Mouse (Mus musculus) limb, embryonic 14.5 days (tissue): ENCODE measurements at regions not wholly inside any gene's neighbourhood (a gene's known extent, or its start where the extent isn't known, plus 50 kb on each side); places are given as distances from the start of the nearest gene placed in this dataset.

Source experiments
- ATAC-seq: fragments of 200-750 bp; cut with Nextera tagmentation; 2 replicates; pipeline ENCODE4 v1.8.0; 2017; ENCODE audit warnings: low read depth, moderate number of reproducible peaks, moderate TSS enrichment; ENCODE audit not compliant: low FRiP score
- DNase-seq: peaks from one replicate; pipeline ENCODE4 v3.0.0-alpha.2; 2015; ENCODE audit warnings: low spot score
- H3K27ac ChIP-seq: fragments of 300-500 bp; sonication (generic); replicated peaks from 2 replicates; pipeline ENCODE4 v1.5.1; 2014; ENCODE audit warnings: low read depth, mild to moderate bottlenecking, low read length, moderate library complexity, mixed read lengths
- H3K27me3 ChIP-seq: fragments of 300-500 bp; sonication (generic); 2 replicates; pipeline ENCODE4 v1.6.1; 2014; ENCODE audit warnings: low read length, mixed read lengths; ENCODE audit not compliant: control insufficient read depth, insufficient read depth
- H3K36me3 ChIP-seq: fragments of 300-500 bp; sonication (generic); 2 replicates; pipeline ENCODE4 v1.6.1; 2014; ENCODE audit warnings: mild to moderate bottlenecking, low read length, moderate library complexity, mixed read lengths; ENCODE audit not compliant: control insufficient read depth, insufficient read depth
- H3K4me1 ChIP-seq: fragments of 300-500 bp; sonication (generic); 2 replicates; pipeline ENCODE4 v1.6.1; 2014; ENCODE audit warnings: antibody characterized with exemption, low read length, mixed read lengths; ENCODE audit not compliant: control insufficient read depth, insufficient read depth
- H3K4me2 ChIP-seq: fragments of 300-500 bp; sonication (generic); replicated peaks from 2 replicates; pipeline ENCODE4 v1.6.1; 2014; ENCODE audit warnings: low read depth, mild to moderate bottlenecking, low read length, moderate library complexity; ENCODE audit not compliant: severe bottlenecking
- H3K4me3 ChIP-seq: fragments of 300-500 bp; sonication (generic); replicated peaks from 2 replicates; pipeline ENCODE4 v1.5.1; 2014; ENCODE audit warnings: low read length
- H3K9ac ChIP-seq: fragments of 300-500 bp; sonication (generic); 2 replicates; pipeline ENCODE4 v1.6.1; 2014; ENCODE audit warnings: mild to moderate bottlenecking, low read depth, low read length, moderate library complexity; ENCODE audit not compliant: severe bottlenecking
- H3K9me3 ChIP-seq: fragments of 300-500 bp; sonication (generic); 2 replicates; pipeline ENCODE4 v1.6.1; 2016; ENCODE audit warnings: low read length; ENCODE audit not compliant: control insufficient read depth
- POLR2A ChIP-seq: fragments of 200-500 bp; IDR thresholded peaks from 2 replicates; pipeline ENCODE4 v1.8.0; 2012; ENCODE audit warnings: inconsistent platforms, mild to moderate bottlenecking, moderate library complexity, borderline replicate concordance; ENCODE audit not compliant: insufficient read depth, insufficient read length; ENCODE audit errors: extremely low read depth
- WGBS: fragments of 180-500 bp; shearing (Covaris S2); extraction: QIAGEN DNeasy Blood & Tissue Kit; methylation state at CpG from one replicate; pipeline ENCODE4 v1.1.7; 2014; 5-methylcytosine and 5-hydroxymethylcytosine counted together

DNA sequence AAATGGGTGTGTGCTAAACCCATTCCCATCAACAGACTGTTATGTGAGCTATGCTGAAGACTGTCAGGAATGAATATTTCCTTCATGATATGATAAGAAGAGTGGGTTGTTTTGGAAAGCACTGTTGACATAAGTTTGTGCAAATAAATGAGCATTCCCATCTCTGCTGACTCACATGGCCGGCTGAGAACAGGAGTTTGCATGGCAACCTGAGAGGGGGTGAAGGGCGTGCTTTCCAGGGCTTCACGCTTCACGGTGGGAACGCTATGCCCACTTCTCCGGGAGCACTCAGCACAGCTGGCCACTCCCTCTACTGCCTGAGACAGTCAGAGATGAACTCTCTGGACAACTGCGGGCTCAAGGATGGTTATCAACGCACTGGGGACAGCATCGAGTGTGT is 348.9 kb upstream of the Slc24a5 start:
- H3K4me1 ChIP-seq: 0 out of 2 replicates have a peak, but pooled peaks cover 4% of the 10 kb centered on the region
- DNase-seq: no peak
- H3K4me2 ChIP-seq: no peak overlapping the region
- no peaks in the 10 kb centered on the region for H3K27me3 ChIP-seq
- 80% methylated on average over 9 of the region's 9 CpGs for WGBS
- no peaks in the 10 kb centered on the region for H3K36me3 ChIP-seq
- no peak overlapping the region for H3K27ac ChIP-seq
- ATAC-seq: no peak
- no peak overlapping the region for H3K4me3 ChIP-seq
- no peak overlapping the region for H3K9ac ChIP-seq
- H3K9me3 ChIP-seq: no peaks in the 10 kb centered on the region
- no peak for TF ChIP-seq POLR2A

DNA sequence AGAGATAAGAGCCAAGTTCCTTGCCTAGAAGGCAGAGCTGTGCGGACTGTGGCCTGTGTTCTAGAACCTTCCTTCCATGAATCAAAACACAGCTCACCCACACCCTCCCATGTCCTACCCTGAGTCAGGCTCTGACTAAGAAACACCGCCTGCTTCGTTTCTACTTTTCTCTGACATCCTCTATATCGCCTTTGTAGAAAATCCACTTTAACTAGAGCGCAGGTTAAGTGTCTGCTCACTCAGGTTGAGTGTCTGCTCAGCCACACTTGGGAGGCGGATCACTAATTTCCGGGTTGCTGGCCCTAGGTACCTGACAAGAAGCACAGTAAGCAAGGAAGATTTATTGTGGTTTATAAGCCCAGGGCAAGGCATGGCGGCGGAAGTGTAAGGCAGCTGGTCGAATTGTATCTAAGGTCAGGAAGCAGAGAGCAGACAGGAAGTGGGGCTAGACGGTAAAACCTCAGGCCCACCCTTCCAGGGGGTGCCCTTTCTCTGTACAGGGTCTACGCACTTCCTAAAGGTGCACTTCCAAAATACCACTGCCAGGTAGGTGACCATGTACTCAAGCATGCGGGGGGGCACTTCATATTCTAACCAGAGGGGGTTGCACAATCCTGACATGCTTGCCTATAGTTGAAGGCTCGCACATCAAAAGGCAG is 348.0 kb upstream of the Slc24a5 start:
- Histone ChIP-seq H3K9ac (no peak overlapping the region), H3K4me1 (0 out of 2 replicates have a peak, but pooled peaks cover 4% of the 10 kb centered on the region), H3K4me2 (no peak overlapping the region), H3K27ac (no peak overlapping the region), H3K27me3 (no peaks in the 10 kb centered on the region), H3K4me3 (no peak overlapping the region), H3K36me3 (no peaks in the 10 kb centered on the region), H3K9me3 (no peaks in the 10 kb centered on the region)
- WGBS: 45% methylated on average over 14 of the region's 14 CpGs
- no peak for TF ChIP-seq POLR2A
- DNase-seq (no peak), ATAC-seq (no peak)

DNA sequence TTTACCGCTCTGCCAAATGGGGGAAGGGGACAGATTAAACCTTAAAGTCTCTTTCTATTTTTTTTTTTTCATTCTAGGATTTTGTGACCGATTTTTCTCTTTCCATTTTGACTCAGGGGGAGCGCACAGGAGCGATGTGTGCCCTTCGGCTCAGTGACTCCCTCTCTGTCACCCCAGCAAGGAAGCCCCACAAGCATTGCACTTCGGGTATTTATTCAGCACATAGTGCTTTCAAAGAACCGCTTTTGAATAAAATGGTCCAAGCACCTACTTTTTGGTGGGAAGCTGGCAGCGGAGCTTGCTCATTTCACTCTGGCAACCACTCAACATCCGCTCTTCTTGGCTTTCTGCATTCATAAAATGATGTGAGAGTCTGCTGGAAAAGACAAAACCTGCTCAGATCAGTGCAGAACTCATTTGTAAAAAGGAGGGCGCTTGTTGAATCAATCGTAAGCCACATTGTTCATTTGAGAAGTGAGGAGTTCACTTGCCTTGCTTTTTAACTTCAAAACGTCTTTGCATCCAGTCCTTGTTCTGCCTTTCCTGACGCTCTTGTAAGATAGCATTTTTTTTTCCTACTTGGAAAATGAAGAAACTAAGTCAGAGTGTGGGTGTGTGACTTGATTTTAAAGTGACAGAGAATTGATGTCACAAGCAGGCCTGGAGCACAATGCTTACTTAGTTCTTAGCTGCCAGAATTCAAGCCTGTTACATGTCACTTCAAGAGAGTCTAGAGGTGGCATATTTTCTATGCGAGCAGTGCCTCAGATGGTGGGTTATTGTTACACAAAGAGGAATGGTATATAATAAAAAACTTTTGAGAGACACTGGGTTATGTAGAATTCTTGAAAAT is 347.1 kb upstream of the Slc24a5 start:
- DNase-seq (peak; percentile 21), ATAC-seq (no peak)
- TF ChIP-seq POLR2A: no peak
- H3K9me3 ChIP-seq: no peaks in the 10 kb centered on the region
- H3K4me3 ChIP-seq: no peak overlapping the region
- WGBS: 75% methylated on average over 14 of the region's 14 CpGs
- H3K9ac ChIP-seq: no peak overlapping the region
- H3K27ac ChIP-seq: no peak overlapping the region
- no peak overlapping the region for H3K4me2 ChIP-seq
- H3K4me1 ChIP-seq: 0 out of 2 replicates have a peak, but pooled peaks cover 4% of the 10 kb centered on the region
- H3K27me3 ChIP-seq: no peaks in the 10 kb centered on the region
- H3K36me3 ChIP-seq: no peaks in the 10 kb centered on the region

DNA sequence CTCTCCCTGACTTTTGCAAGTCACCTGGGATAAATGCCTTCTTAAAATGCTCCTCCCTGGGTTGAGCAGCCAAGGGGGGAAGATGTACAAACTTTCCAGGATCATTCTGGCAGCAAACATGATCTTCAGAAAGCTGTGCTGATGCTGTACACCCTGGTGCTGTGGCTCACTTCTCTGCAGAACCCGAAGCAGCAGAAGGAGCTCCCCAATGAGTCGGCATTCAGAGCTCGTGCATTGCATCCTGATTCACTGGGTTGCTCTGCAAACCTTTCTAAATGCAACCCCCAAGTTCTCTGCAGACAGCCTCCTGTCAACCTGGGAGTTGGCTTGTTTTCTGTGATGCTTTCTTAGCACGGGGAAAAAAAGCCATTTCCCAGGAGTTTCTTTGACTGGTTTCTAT is 343.8 kb upstream of the Slc24a5 start:
- H3K4me3 ChIP-seq: no peak overlapping the region
- H3K4me1 ChIP-seq: 0 out of 2 replicates have a peak, but pooled peaks cover 4% of the 10 kb centered on the region
- TF ChIP-seq POLR2A: no peak
- no peak for DNase-seq
- no peak overlapping the region for H3K27ac ChIP-seq
- H3K36me3 ChIP-seq: no peaks in the 10 kb centered on the region
- H3K4me2 ChIP-seq: no peak overlapping the region
- no peak for ATAC-seq
- 54% methylated on average over 4 of the region's 4 CpGs for WGBS
- no peaks in the 10 kb centered on the region for H3K27me3 ChIP-seq
- H3K9ac ChIP-seq: no peak overlapping the region
- no peaks in the 10 kb centered on the region for H3K9me3 ChIP-seq

DNA sequence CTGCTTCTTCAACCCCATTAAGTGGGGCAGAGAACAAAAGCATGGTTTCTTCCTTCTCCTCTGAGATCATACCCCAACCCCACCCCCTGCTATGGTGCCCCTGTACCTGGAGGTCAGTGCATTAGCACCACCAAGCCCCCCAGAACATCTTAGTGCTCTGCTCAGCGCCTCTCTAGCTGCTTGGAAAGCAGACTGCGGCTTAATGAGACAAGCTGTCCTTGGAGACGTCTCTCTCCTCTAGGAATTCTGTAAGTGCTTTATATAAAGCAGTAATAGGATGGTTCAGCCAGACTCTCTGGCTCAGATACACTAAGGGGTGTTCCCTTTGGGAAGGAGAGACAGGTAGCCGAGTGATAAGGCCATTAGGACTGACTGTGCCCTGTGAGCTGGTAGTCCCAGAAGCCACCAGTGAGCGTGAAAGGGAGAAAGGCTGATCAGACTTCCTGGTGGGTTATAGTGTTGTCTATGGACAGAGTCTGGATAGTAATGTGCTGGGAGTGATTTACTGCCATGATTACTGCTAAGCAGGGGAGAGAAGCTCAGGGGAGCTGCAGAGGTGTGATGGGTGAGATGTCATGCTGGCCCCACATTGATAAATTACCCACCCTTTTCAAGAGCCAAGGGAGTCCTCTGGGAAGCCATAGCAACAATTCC is 343.0 kb upstream of the Slc24a5 start:
- WGBS: 42% methylated on average over 5 of the region's 5 CpGs
- Histone ChIP-seq H3K36me3 (no peaks in the 10 kb centered on the region), H3K27me3 (no peaks in the 10 kb centered on the region), H3K9ac (no peak overlapping the region), H3K27ac (no peak overlapping the region), H3K9me3 (no peaks in the 10 kb centered on the region), H3K4me1 (0 out of 2 replicates have a peak, but pooled peaks cover 4% of the 10 kb centered on the region), H3K4me2 (no peak overlapping the region), H3K4me3 (no peak overlapping the region)
- no peak for TF ChIP-seq POLR2A
- no peak for ATAC-seq
- no peak for DNase-seq
